Mouse (Mus musculus) left cerebral cortex, postnatal 14 days (tissue): Measurements from ENCODE around the gene Olfr895. TPM values are rescaled to one million over a fixed set of nuclear protein-coding genes. Genes with fewer than 3 reads are reported as not detected.

ENCODE experiments used
- DNase-seq, 2 experiments: peaks; one replicate each; pipeline ENCODE4 v3.0.0; 2021 to 2022; ENCODE audit warnings: low spot score in 2 of 2, mixed read lengths in 1 of 2
- intact Hi-C: fragments of 180-260 bp; cut with DNase I; formaldehyde crosslinking; loops from one replicate; pipeline ENCODE4 v1.15.1; 2025
- long read RNA-seq, 2 experiments: library from polyadenylated mRNA; stranded (forward); transcript quantifications; one replicate each; pipeline ENCODE4 v2.0.0; 2021
- total RNA-seq, 2 experiments: library from RNA; stranded (reverse); gene quantifications; 2 replicates each; pipeline ENCODE4 v1.2.3; 2021

The Olfr895 gene
- not detected for total RNA-seq
- long read RNA-seq, experiment 1: 0 reads
- long read RNA-seq, experiment 2: 0 reads

GRCm38 (mm10) chr9:38267551-38267950, at the start of gene Olfr895:
Gene Olfr895 (plus strand): TSS chr9:38267851.
- DNase-seq: no peak
- intact Hi-C loops: no loop called here

GRCm38 (mm10) chr9:38252474-38252873, 15.2 kb upstream of the Olfr895 start, which contains the start of gene Olfr143:
Gene Olfr143 (plus strand): TSS chr9:38252774.
- DNase-seq: no peak
- intact Hi-C loops: no loop called here

GRCm38 (mm10) chr9:38290807-38291206, 23.2 kb downstream of the Olfr895 start, which contains the start of gene Olfr896-ps1:
Gene Olfr896-ps1 (plus strand): TSS chr9:38291107.
- DNase-seq: no peak
- intact Hi-C loops: no loop called here

Other genes starting within 250 kb of the Olfr895 start
- not detected for gene Olfr883, start 242.0 kb upstream of the Olfr895 start, total RNA-seq
- not detected for gene Olfr884, start 221.3 kb upstream of the Olfr895 start, total RNA-seq
- not detected for gene Olfr885, start 206.5 kb upstream of the Olfr895 start, total RNA-seq
- not detected for gene Olfr887, start 183.8 kb upstream of the Olfr895 start, total RNA-seq
- gene Olfr888, start 159.7 kb upstream of the Olfr895 start, total RNA-seq: not detected
- not detected for gene Olfr889, start 152.7 kb upstream of the Olfr895 start, total RNA-seq
- gene Olfr890, start 125.3 kb upstream of the Olfr895 start, total RNA-seq: not detected
- gene Olfr891, start 87.0 kb upstream of the Olfr895 start, total RNA-seq: not detected
- not detected for gene Olfr893, start 59.5 kb upstream of the Olfr895 start, total RNA-seq
- gene Olfr894, start 49.8 kb upstream of the Olfr895 start, total RNA-seq: not detected
- not detected for gene Olfr143, start 15.1 kb upstream of the Olfr895 start, total RNA-seq
- gene Olfr896-ps1, start 23.3 kb downstream of the Olfr895 start, total RNA-seq: not detected
- under 1 TPM in 1 of 2 experiments, not detected in 1; 0.04 TPM for gene Olfr25, start 61.2 kb downstream of the Olfr895 start, total RNA-seq
- gene Olfr898, start 80.6 kb downstream of the Olfr895 start, total RNA-seq: not detected
- not detected for gene Olfr250, start 99.0 kb downstream of the Olfr895 start, total RNA-seq
- gene Olfr251, start 109.2 kb downstream of the Olfr895 start, total RNA-seq: not detected
- not detected for gene Olfr147, start 133.8 kb downstream of the Olfr895 start, total RNA-seq
- not detected for gene Olfr901, start 161.6 kb downstream of the Olfr895 start, total RNA-seq
- gene Olfr902, start 179.8 kb downstream of the Olfr895 start, total RNA-seq: not detected
- not detected for gene Olfr904, start 195.3 kb downstream of the Olfr895 start, total RNA-seq
- gene Olfr905, start 203.3 kb downstream of the Olfr895 start, total RNA-seq: not detected
- not detected for gene Olfr906, start 219.2 kb downstream of the Olfr895 start, total RNA-seq
- gene Olfr907, start 227.9 kb downstream of the Olfr895 start, total RNA-seq: not detected